Mouse (Mus musculus): ENCODE measurements around the gene Dnajc16. TPM values are rescaled to one million over a fixed set of nuclear protein-coding genes. Genes with fewer than 3 reads are reported as not detected.

The Dnajc16 gene
- polyA plus RNA-seq, 1 experiment: 12.0 TPM

GRCm38 (mm10) chr4:141805886-141806285 lies 15.2 kb upstream of the Dnajc16 start:
- no peak for DNase-seq
- 94% methylated on average over 8 of the region's 8 CpGs for WGBS
- TF ChIP-seq POLR2A (IDR thresholded peaks at IDR 0.05; ENCODE audit: borderline replicate concordance, extremely low read depth, low read depth, low read length): no peak
- TF ChIP-seq CTCF (IDR thresholded peaks at IDR 0.05; ENCODE audit: insufficient read depth, low read length): no peak
- Histone ChIP-seq H3K4me1 (ENCODE audit: control insufficient read depth, insufficient read depth, low read length) (no peaks in the 10 kb centered on the region), H3K4me3 (replicated peaks; ENCODE audit: extremely low read depth, low read depth, low read length) (no peak overlapping the region)

GRCm38 (mm10) chr4:141804105-141804504 lies 13.4 kb upstream of the Dnajc16 start:
- WGBS: 86% methylated on average over 4 of the region's 4 CpGs
- no peaks in the 10 kb centered on the region for H3K4me1 ChIP-seq (ENCODE audit: control insufficient read depth, insufficient read depth, low read length)
- no peak for DNase-seq
- no peak overlapping the region for H3K4me3 ChIP-seq (replicated peaks; ENCODE audit: extremely low read depth, low read depth, low read length)
- TF ChIP-seq CTCF (IDR thresholded peaks at IDR 0.05; ENCODE audit: insufficient read depth, low read length) (no peak), POLR2A (IDR thresholded peaks at IDR 0.05; ENCODE audit: borderline replicate concordance, extremely low read depth, low read depth, low read length) (no peak)

- WGBS: 94% methylated on average over 5 of the region's 5 CpGs
- Histone ChIP-seq H3K4me1 (ENCODE audit: control insufficient read depth, insufficient read depth, low read length) (peaks cover 3% of the 10 kb centered on the region; the same call in 1 of the 2 replicates), H3K4me3 (replicated peaks; ENCODE audit: extremely low read depth, low read depth, low read length) (no peak overlapping the region)
- no peak for DNase-seq
- TF ChIP-seq POLR2A (IDR thresholded peaks at IDR 0.05; ENCODE audit: borderline replicate concordance, extremely low read depth, low read depth, low read length) (no peak), CTCF (IDR thresholded peaks at IDR 0.05; ENCODE audit: insufficient read depth, low read length) (no peak)
Observed at GRCm38 (mm10) chr4:141797545-141797944, 6.8 kb upstream of the Dnajc16 start.

- peaks cover 3% of the 10 kb centered on the region; the same call in 1 of the 2 replicates for H3K4me1 ChIP-seq (ENCODE audit: control insufficient read depth, insufficient read depth, low read length)
- no peak for TF ChIP-seq CTCF (IDR thresholded peaks at IDR 0.05; ENCODE audit: insufficient read depth, low read length)
- no peak for TF ChIP-seq POLR2A (IDR thresholded peaks at IDR 0.05; ENCODE audit: borderline replicate concordance, extremely low read depth, low read depth, low read length)
- WGBS: 92% methylated on average over 4 of the region's 4 CpGs
- no peak for DNase-seq
- H3K4me3 ChIP-seq (replicated peaks; ENCODE audit: extremely low read depth, low read depth, low read length): no peak overlapping the region
Observed at GRCm38 (mm10) chr4:141796954-141797353, 6.2 kb upstream of the Dnajc16 start.

GRCm38 (mm10) chr4:141796356-141796755 lies 5.6 kb upstream of the Dnajc16 start:
- DNase-seq: no peak
- Histone ChIP-seq H3K4me3 (replicated peaks; ENCODE audit: extremely low read depth, low read depth, low read length) (no peak overlapping the region), H3K4me1 (ENCODE audit: control insufficient read depth, insufficient read depth, low read length) (peaks cover 3% of the 10 kb centered on the region; the same call in 1 of the 2 replicates)
- no peak for TF ChIP-seq CTCF (IDR thresholded peaks at IDR 0.05; ENCODE audit: insufficient read depth, low read length)
- no peak for TF ChIP-seq POLR2A (IDR thresholded peaks at IDR 0.05; ENCODE audit: borderline replicate concordance, extremely low read depth, low read depth, low read length)
- WGBS: 76% methylated on average over 7 of the region's 7 CpGs

GRCm38 (mm10) chr4:141794152-141794535 lies 3.4 kb upstream of the Dnajc16 start:
- Histone ChIP-seq H3K4me3 (replicated peaks; ENCODE audit: extremely low read depth, low read depth, low read length) (peak overlapping the region; percentile 67), H3K4me1 (ENCODE audit: control insufficient read depth, insufficient read depth, low read length) (peaks cover 8% of the 10 kb centered on the region)
- WGBS: 3% methylated on average over 5 of the region's 5 CpGs
- no peak for DNase-seq
- TF ChIP-seq CTCF (IDR thresholded peaks at IDR 0.05; ENCODE audit: insufficient read depth, low read length) (no peak), POLR2A (IDR thresholded peaks at IDR 0.05; ENCODE audit: borderline replicate concordance, extremely low read depth, low read depth, low read length) (no peak)

- TF ChIP-seq POLR2A (IDR thresholded peaks at IDR 0.05; ENCODE audit: borderline replicate concordance, extremely low read depth, low read depth, low read length) (peak; percentile 80; the same call in 1 of the 2 replicates), CTCF (IDR thresholded peaks at IDR 0.05; ENCODE audit: insufficient read depth, low read length) (no peak)
- H3K4me1 ChIP-seq (ENCODE audit: control insufficient read depth, insufficient read depth, low read length): peaks cover 8% of the 10 kb centered on the region
- WGBS: under 1% methylated on average over 74 of the region's 80 CpGs
- H3K4me3 ChIP-seq (replicated peaks; ENCODE audit: extremely low read depth, low read depth, low read length): peak within 1 kb of the TSS; percentile 67
- DNase-seq: peak; percentile 99
Observed at GRCm38 (mm10) chr4:141793282-141794151, 2.8 kb upstream of the Dnajc16 start, which contains the start of gene Casp9. Gene Casp9 (plus strand): TSS chr4:141793612.

GRCm38 (mm10) chr4:141792554-141793281 lies 2.0 kb upstream of the Dnajc16 start:
- Histone ChIP-seq H3K4me1 (ENCODE audit: control insufficient read depth, insufficient read depth, low read length) (peaks cover 8% of the 10 kb centered on the region), H3K4me3 (replicated peaks; ENCODE audit: extremely low read depth, low read depth, low read length) (peak overlapping the region; percentile 36)
- no peak for DNase-seq
- WGBS: 10% methylated on average over 10 of the region's 10 CpGs
- TF ChIP-seq POLR2A (IDR thresholded peaks at IDR 0.05; ENCODE audit: borderline replicate concordance, extremely low read depth, low read depth, low read length) (no peak), CTCF (IDR thresholded peaks at IDR 0.05; ENCODE audit: insufficient read depth, low read length) (no peak)

- WGBS: 80% methylated on average over 8 of the region's 8 CpGs
- peaks cover 10% of the 10 kb centered on the region for H3K4me1 ChIP-seq (ENCODE audit: control insufficient read depth, insufficient read depth, low read length)
Observed at GRCm38 (mm10) chr4:141791951-141792350, 1.2 kb upstream of the Dnajc16 start.

More at GRCm38 (mm10) chr4:141791951-141792350, 1.2 kb upstream of the Dnajc16 start:
- H3K4me3 ChIP-seq (replicated peaks; ENCODE audit: extremely low read depth, low read depth, low read length): no peak overlapping the region
- DNase-seq: no peak
- TF ChIP-seq POLR2A (IDR thresholded peaks at IDR 0.05; ENCODE audit: borderline replicate concordance, extremely low read depth, low read depth, low read length) (no peak), CTCF (IDR thresholded peaks at IDR 0.05; ENCODE audit: insufficient read depth, low read length) (no peak)

Data from lung, adult 2 months (tissue).